Mouse (Mus musculus) hindbrain, embryonic 13.5 days (tissue): Measurements from ENCODE around the gene Igfbp6. TPM values are rescaled to one million over a fixed set of nuclear protein-coding genes. Genes with fewer than 3 reads are reported as not detected.

Experiments used
- ATAC-seq: fragments of 200-750 bp; cut with Nextera tagmentation; 2 replicates; pipeline ENCODE4 v1.8.0; 2017; ENCODE audit warnings: moderate TSS enrichment; ENCODE audit not compliant: low FRiP score
- H3K27ac ChIP-seq: fragments of 300-500 bp; sonication (generic); 2 replicates; pipeline ENCODE4 v1.5.1; 2015; ENCODE audit warnings: inconsistent platforms, mild to moderate bottlenecking, moderate library complexity
- H3K27me3 ChIP-seq: fragments of 300-500 bp; sonication (generic); 2 replicates; pipeline ENCODE4 v1.6.1; 2015; ENCODE audit warnings: mild to moderate bottlenecking, inconsistent platforms
- H3K36me3 ChIP-seq: fragments of 300-500 bp; sonication (generic); 2 replicates; pipeline ENCODE4 v1.6.1; 2015; ENCODE audit warnings: mild to moderate bottlenecking, inconsistent platforms
- H3K4me1 ChIP-seq: fragments of 300-500 bp; sonication (generic); replicated peaks from 2 replicates; pipeline ENCODE4 v1.6.1; 2015; ENCODE audit warnings: inconsistent platforms
- H3K4me2 ChIP-seq: fragments of 300-500 bp; sonication (generic); 2 replicates; pipeline ENCODE4 v1.6.1; 2015; ENCODE audit warnings: inconsistent platforms, mild to moderate bottlenecking, moderate library complexity
- H3K4me3 ChIP-seq: fragments of 300-500 bp; sonication (generic); 2 replicates; pipeline ENCODE4 v1.5.1; 2015; ENCODE audit warnings: mild to moderate bottlenecking, inconsistent platforms
- H3K9ac ChIP-seq: fragments of 300-500 bp; sonication (generic); 2 replicates; pipeline ENCODE4 v1.6.1; 2015; ENCODE audit warnings: mild to moderate bottlenecking, inconsistent platforms
- H3K9me3 ChIP-seq: fragments of 300-500 bp; sonication (generic); 2 replicates; pipeline ENCODE4 v1.6.1; 2016; ENCODE audit warnings: inconsistent platforms
- WGBS: fragments of 180-500 bp; shearing (Covaris S2); methylation state at CpG from one replicate; pipeline ENCODE4 v1.1.7; 2015; 5-methylcytosine and 5-hydroxymethylcytosine counted together
- polyA plus RNA-seq: library from polyadenylated mRNA; unstranded; fragments of >200 nt; fragmentation: Nextera tagmentation; extraction: Ambion mirVana; gene quantifications from 2 replicates; pipeline ENCODE4 v1.2.1, GENCODE M21; 2015

Igfbp6 gene
- polyA plus RNA-seq, 1 experiment from 2014 or later: 0.49 TPM

GRCm38 (mm10) chr15:102103371-102103946 lies 40.7 kb upstream of the Igfbp6 start:
- Histone ChIP-seq H3K4me2 (peak overlapping the region; percentile 81), H3K9ac (peak overlapping the region; percentile 66), H3K36me3 (no peaks in the 10 kb centered on the region; the same call in 1 of the 2 replicates), H3K27ac (peak overlapping the region; percentile 82), H3K9me3 (no peaks in the 10 kb centered on the region), H3K4me3 (peak overlapping the region; percentile 25), H3K4me1 (peaks cover 82% of the 10 kb centered on the region), H3K27me3 (peaks cover 90% of the 10 kb centered on the region)
- WGBS: 7% methylated on average over 14 of the region's 14 CpGs
- ATAC-seq: no peak

GRCm38 (mm10) chr15:102103947-102104555 lies 40.1 kb upstream of the Igfbp6 start:
- H3K9me3 ChIP-seq: no peaks in the 10 kb centered on the region
- ATAC-seq: no peak
- H3K36me3 ChIP-seq: no peaks in the 10 kb centered on the region
- peak overlapping the region; percentile 82; the same call in 1 of the 2 replicates for H3K27ac ChIP-seq
- H3K4me1 ChIP-seq: peaks cover 86% of the 10 kb centered on the region
- WGBS: 21% methylated on average over 12 of the region's 12 CpGs
- H3K4me3 ChIP-seq: peak overlapping the region; percentile 25
- H3K27me3 ChIP-seq: peaks cover 85% of the 10 kb centered on the region
- H3K9ac ChIP-seq: peak overlapping the region; percentile 66; the same call in 1 of the 2 replicates
- H3K4me2 ChIP-seq: peak overlapping the region; percentile 81

GRCm38 (mm10) chr15:102105360-102105759 lies 38.8 kb upstream of the Igfbp6 start:
- H3K36me3 ChIP-seq: no peaks in the 10 kb centered on the region
- H3K9me3 ChIP-seq: no peaks in the 10 kb centered on the region
- peaks cover 77% of the 10 kb centered on the region for H3K4me1 ChIP-seq
- H3K9ac ChIP-seq: no peak overlapping the region
- ATAC-seq: no peak
- H3K27me3 ChIP-seq: peaks cover 75% of the 10 kb centered on the region
- H3K4me3 ChIP-seq: no peak overlapping the region
- WGBS: 46% methylated on average over 5 of the region's 5 CpGs
- H3K4me2 ChIP-seq: peak overlapping the region; percentile 1; the same call in 1 of the 2 replicates
- no peak overlapping the region for H3K27ac ChIP-seq

GRCm38 (mm10) chr15:102105764-102106730 lies 38.1 kb upstream of the Igfbp6 start:
- no peaks in the 10 kb centered on the region for H3K36me3 ChIP-seq
- H3K4me2 ChIP-seq: peak overlapping the region; percentile 52
- H3K27me3 ChIP-seq: peaks cover 68% of the 10 kb centered on the region
- no peak overlapping the region for H3K27ac ChIP-seq
- ATAC-seq: no peak
- H3K9me3 ChIP-seq: no peaks in the 10 kb centered on the region
- WGBS: 29% methylated on average over 18 of the region's 18 CpGs
- H3K9ac ChIP-seq: no peak overlapping the region
- H3K4me1 ChIP-seq: peaks cover 70% of the 10 kb centered on the region
- peak overlapping the region; percentile 31 for H3K4me3 ChIP-seq

- ATAC-seq: peak; percentile 3; the same call in 1 of the 2 replicates
- Histone ChIP-seq H3K4me1 (peaks cover 62% of the 10 kb centered on the region), H3K27ac (no peak overlapping the region), H3K9me3 (no peaks in the 10 kb centered on the region), H3K36me3 (no peaks in the 10 kb centered on the region), H3K27me3 (peaks cover 60% of the 10 kb centered on the region), H3K9ac (no peak overlapping the region), H3K4me2 (peak overlapping the region; percentile 52), H3K4me3 (peak overlapping the region; percentile 31)
- 6% methylated on average over 38 of the region's 38 CpGs for WGBS
Observed at GRCm38 (mm10) chr15:102106754-102107456, 37.3 kb upstream of the Igfbp6 start.

- no peak overlapping the region for H3K27ac ChIP-seq
- peaks cover 50% of the 10 kb centered on the region for H3K27me3 ChIP-seq
- H3K9me3 ChIP-seq: no peaks in the 10 kb centered on the region
- H3K4me3 ChIP-seq: no peak overlapping the region
- H3K4me1 ChIP-seq: peaks cover 52% of the 10 kb centered on the region
- no peak for ATAC-seq
- no peak overlapping the region for H3K4me2 ChIP-seq
- no peak overlapping the region for H3K9ac ChIP-seq
- 41% methylated on average over 13 of the region's 13 CpGs for WGBS
- no peaks in the 10 kb centered on the region for H3K36me3 ChIP-seq
Observed at GRCm38 (mm10) chr15:102107689-102108573, 36.2 kb upstream of the Igfbp6 start.

- Histone ChIP-seq H3K27ac (no peak overlapping the region), H3K4me3 (no peak overlapping the region), H3K27me3 (peaks cover 40% of the 10 kb centered on the region), H3K36me3 (no peaks in the 10 kb centered on the region), H3K4me1 (peaks cover 42% of the 10 kb centered on the region), H3K4me2 (no peak overlapping the region), H3K9me3 (no peaks in the 10 kb centered on the region), H3K9ac (no peak overlapping the region)
- ATAC-seq: no peak; the same call in 1 of the 2 replicates
- WGBS: 50% methylated on average over 18 of the region's 18 CpGs
Observed at GRCm38 (mm10) chr15:102108651-102109525, 35.3 kb upstream of the Igfbp6 start.

GRCm38 (mm10) chr15:102110271-102110670 lies 33.9 kb upstream of the Igfbp6 start:
- H3K27ac ChIP-seq: no peak overlapping the region
- H3K4me3 ChIP-seq: no peak overlapping the region
- no peak overlapping the region for H3K4me2 ChIP-seq
- H3K9ac ChIP-seq: no peak overlapping the region
- peaks cover 26% of the 10 kb centered on the region for H3K27me3 ChIP-seq
- no peak for ATAC-seq
- 91% methylated on average over 7 of the region's 7 CpGs for WGBS
- H3K36me3 ChIP-seq: peaks cover 4% of the 10 kb centered on the region
- H3K9me3 ChIP-seq: no peaks in the 10 kb centered on the region
- H3K4me1 ChIP-seq: peaks cover 34% of the 10 kb centered on the region

GRCm38 (mm10) chr15:102110701-102111494 lies 33.3 kb upstream of the Igfbp6 start:
- no peak for ATAC-seq
- no peak overlapping the region for H3K27ac ChIP-seq
- H3K36me3 ChIP-seq: peaks cover 11% of the 10 kb centered on the region
- H3K9ac ChIP-seq: no peak overlapping the region
- H3K27me3 ChIP-seq: peaks cover 20% of the 10 kb centered on the region
- H3K4me2 ChIP-seq: no peak overlapping the region
- H3K9me3 ChIP-seq: no peaks in the 10 kb centered on the region
- H3K4me1 ChIP-seq: peaks cover 34% of the 10 kb centered on the region
- H3K4me3 ChIP-seq: no peak overlapping the region
- 78% methylated on average over 29 of the region's 29 CpGs for WGBS

- Histone ChIP-seq H3K4me2 (no peak overlapping the region), H3K9ac (no peak overlapping the region), H3K27me3 (peaks cover 15% of the 10 kb centered on the region), H3K4me3 (no peak overlapping the region), H3K36me3 (peaks cover 15% of the 10 kb centered on the region), H3K4me1 (peaks cover 34% of the 10 kb centered on the region), H3K27ac (no peak overlapping the region), H3K9me3 (no peaks in the 10 kb centered on the region)
- 81% methylated on average over 11 of the region's 11 CpGs for whole genome bisulfite sequencing
- no peak for ATAC-seq
Observed at GRCm38 (mm10) chr15:102111495-102111829, 32.7 kb upstream of the Igfbp6 start.
